Comparison of ENCODE assay signal across 8 mouse cellular contexts in the genomic region with DNA sequence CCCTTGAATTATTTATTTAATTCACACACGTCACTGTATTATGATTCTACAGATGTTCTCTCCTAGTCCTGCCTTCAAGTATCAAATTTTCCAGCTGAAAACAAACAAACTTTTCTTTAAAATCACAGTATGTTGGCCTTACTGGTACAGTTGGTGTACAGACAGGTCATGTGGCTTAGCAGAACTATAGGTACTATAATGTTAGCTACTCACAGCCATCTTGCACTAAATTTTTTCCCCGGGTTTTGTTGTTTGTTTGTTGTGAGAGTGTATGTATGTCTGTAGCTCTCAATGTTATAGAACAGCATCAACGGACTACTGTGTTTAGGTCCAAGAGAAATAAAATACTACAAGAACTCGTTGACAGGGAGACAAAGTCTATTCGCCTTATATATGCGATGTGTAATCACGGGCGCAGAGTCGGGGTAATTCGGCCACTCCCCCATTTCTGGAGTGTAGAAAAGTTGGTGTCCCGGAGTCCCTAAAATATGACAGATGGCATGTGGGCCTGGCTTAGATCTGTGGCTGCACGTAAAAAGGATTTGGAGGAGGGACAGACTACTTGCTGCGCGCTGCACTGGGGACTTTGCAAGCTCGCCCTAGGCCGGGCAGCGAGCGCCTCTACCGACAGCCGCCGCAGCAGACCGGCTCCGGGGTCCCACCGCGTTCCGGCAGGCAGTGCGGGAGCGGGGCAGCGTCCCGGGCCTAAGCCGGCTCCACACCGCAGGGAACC. TPM values are rescaled to one million over a fixed set of nuclear protein-coding genes. Genes with fewer than 3 reads are reported as not detected.
DNase-seq lines count a peak whose midpoint lies in the region; ATAC-seq lines count a peak whose summit lies in the region.

No protein-coding gene starts in this region.

- DNase-seq in layer of hippocampus, adult 9-10 months (ENCODE audit: low spot score): peak; percentile 46
- DNase-seq in layer of hippocampus, adult 8-10 months (ENCODE audit: low spot score in 2 of 2): no peak
- peak; percentile 90 for DNase-seq in brain, adult 2 months (ENCODE audit: low read depth, low spot score)
- DNase-seq in cerebellum, adult 18-20 months: no peak
- no peak for DNase-seq in right cerebral cortex, postnatal 14 days
- no peak for DNase-seq in urinary bladder, postnatal 25 days (ENCODE audit: low spot score)

- peak; percentile 71; the same call in 1 of the 2 replicates for ATAC-seq in granulocyte monocyte progenitor cell, adult 5-6 weeks (replicated peaks; ENCODE audit: poor library complexity, severe bottlenecking)
- peak; percentile 67 for ATAC-seq in megakaryocyte, adult 5-6 weeks (ENCODE audit: poor library complexity, severe bottlenecking)

RNA-seq across cellular contexts. Expression of a gene that starts 0.5 kb away (rescaled TPM):
- total RNA-seq in layer of hippocampus, adult 8-10 months (2022): 10 to 100 TPM; 27.8 to 33.5 (median 30.2) TPM
- total RNA-seq in granulocyte monocyte progenitor cell, adult 5-6 weeks (2014; fragmentation: Nextera tagmentation): 20.1 and 24.0 TPM in 2 replicates
- total RNA-seq in granulocyte monocyte progenitor cell, adult 5-6 weeks (2017): 31.6 and 32.1 TPM in 2 replicates
- total RNA-seq in megakaryocyte, adult 5-6 weeks (2015): 18.6 and 22.9 TPM in 2 replicates
- total RNA-seq in megakaryocyte, adult 5-6 weeks (2017): 19.4 and 28.3 TPM in 2 replicates

RNA-seq across cellular contexts. Expression of a gene that starts 38.4 kb away (rescaled TPM):
- total RNA-seq in layer of hippocampus, adult 8-10 months (2022): under 1 TPM in 2 of 4 experiments, not detected in 2; 0.43 to 0.50 TPM
- not detected in 2 replicates for total RNA-seq in granulocyte monocyte progenitor cell, adult 5-6 weeks (2014; fragmentation: Nextera tagmentation)
- total RNA-seq in granulocyte monocyte progenitor cell, adult 5-6 weeks (2017): not detected in 2 replicates
- not detected in 2 replicates for total RNA-seq in megakaryocyte, adult 5-6 weeks (2015)
- total RNA-seq in megakaryocyte, adult 5-6 weeks (2017): not detected in 2 replicates

Comparison
In these comparisons a context has a peak if more than half of its experiments do, and no peak if none do; other contexts are left out.
1. DNase-seq: peak in layer of hippocampus, adult 9-10 months (single experiment) and brain, adult 2 months (single experiment); none in layer of hippocampus, adult 8-10 months (0 of 2), cerebellum, adult 18-20 months (0 of 2), right cerebral cortex, postnatal 14 days (single experiment) and urinary bladder, postnatal 25 days (single experiment).